Mouse (Mus musculus) MEL-GATA-1-ER (cell line): Measurements from ENCODE around the gene Htr2c.

Experiments used
- DNase-seq: peaks from one replicate; pipeline ENCODE4 v3.0.0-alpha.2; 2012; ENCODE audit warnings: low read depth; ENCODE audit errors: extremely low read depth

The Htr2c gene

DNA sequence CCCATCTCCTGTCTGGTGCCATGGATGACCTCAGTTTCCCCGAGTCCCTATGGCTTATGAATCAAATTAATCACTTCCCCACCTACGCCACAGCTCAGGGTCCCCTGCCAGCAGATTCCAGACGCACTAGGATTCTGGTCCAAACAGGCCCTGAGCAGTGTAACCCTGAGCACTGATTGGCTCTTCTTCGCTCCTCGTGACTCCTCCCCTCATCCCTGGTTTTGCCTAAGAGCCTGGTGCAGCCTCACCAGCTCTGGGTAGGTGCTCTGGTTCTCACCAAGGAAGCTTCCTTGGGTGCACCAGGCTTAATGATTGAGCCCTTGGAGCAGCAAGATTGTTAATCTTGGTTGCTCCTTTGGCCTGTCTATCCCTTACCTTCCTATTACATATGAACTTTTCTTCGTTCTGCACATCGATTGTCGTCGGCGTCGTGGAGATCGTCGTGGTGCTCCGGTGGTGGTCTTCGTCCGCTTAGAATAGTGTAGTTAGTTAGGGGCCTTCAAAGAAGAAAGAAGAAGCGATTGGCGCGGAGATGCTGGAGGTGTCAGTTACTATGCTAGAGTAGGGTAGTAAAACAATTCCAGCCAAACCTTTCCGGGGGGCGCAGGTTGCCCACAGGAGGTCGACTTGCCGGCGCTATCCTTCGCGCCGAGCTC, at the start of gene Htr2c:
Gene Htr2c, plus strand, starts transcription at position 256 of the 656 bp plus-strand sequence.
- DNase-seq: no peak

DNA sequence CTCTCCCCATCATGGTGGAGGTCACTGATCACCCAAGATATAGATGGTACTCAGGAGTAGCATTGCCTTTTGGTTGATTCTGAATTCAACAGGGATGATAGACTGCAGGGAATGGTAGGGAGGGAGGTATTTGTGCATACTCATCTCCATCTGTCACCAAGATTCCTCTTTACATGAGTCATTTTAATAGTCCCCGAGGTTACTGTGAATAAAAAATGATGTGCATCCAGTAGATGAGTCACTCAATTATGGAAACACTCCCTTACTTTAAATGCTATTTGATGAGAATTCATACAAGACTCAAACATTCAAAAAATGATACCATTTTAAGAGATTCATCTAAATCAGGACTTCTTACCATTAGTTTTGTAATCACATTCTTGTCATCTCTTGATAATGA, 34.1 kb upstream of the Htr2c start:
- DNase-seq: no peak

DNA sequence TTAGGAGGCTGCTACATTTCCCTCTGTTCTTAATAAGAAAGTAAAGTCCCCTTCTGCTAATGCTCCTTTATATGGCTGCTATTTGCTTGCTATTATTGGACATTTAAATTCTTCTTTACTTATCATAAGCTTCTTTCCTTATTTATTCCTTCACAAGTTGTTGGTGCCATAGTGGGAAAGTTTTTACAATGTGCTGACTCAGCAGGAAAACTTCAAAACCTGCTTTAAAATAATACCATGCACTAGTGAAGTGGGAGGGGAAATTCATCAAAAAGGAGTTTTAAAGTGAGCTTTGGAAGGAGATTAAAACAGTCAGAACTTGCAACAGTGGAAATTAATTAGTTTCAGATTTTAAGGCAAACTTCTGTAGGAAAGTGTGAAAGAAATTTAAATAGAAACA, 26.0 kb upstream of the Htr2c start:
- DNase-seq: no peak

DNA sequence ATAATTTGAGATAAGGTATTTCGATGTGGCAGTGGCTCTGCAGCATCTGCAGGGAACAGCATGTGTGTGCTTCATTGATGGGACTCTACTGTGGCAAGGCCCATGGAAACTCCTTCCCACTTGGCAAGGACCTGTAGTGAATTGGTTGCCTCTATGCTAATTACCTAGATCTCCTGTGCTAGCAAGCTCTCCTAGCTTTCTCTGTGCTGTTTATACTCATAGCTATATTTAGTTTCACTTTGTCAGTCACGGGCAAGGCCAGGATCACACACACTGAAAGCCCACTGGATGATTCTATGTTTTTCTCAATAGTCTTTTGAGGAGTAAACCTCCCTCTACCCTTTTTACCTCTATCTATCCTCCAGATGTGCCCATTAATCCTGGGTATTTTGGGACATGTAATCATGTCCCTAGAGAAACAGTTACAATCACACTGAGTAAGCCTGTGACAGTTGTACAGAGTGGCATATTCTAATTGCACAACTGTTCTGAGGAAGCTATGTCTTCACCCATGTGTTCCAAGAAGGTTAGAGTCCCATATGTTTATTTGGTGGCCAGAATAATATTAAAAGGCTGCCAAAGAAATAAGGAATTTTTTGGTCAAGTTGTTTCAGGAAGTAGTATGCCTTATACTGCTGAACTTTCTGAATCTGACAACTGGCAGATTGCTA, 16.0 kb upstream of the Htr2c start:
- peak; percentile 39 for DNase-seq

DNA sequence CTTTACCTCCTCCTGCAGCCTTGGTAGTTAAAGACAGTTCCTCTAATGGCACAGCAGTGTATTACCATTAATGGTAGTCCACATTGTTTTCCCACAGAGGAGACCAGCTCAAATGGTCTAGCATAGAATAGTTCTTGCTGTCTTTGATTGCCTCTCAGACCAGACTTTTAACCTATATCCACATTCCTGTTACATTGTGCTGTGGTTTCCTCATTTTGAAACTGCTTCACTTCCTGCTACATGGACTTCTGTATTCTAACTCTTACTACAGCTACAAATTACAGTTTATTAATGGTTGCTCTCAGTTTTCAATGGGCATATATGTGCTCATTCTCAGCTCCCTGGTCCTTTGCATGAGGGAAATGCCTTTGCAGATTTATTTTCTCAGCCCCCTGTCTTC, 15.3 kb upstream of the Htr2c start:
- peak; percentile 6 for DNase-seq

DNA sequence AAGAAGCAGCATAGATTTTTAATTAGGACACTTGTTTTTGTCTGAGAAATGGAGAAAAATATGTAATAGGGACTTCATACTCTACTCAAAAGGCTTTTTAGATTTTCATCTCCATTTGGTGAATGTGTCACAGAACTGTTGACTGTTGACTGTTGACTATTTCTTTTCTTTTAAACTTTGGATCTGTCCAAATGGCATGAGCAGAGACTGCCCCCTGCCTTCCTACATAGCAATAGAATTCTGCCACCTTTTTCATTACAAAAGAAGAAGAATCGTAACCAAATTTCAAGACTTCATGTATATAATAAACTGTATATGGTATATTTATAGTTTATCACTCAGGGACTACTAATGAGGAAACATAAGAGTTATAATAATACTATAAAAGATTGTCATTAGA, 3.7 kb upstream of the Htr2c start:
- DNase-seq: no peak

DNA sequence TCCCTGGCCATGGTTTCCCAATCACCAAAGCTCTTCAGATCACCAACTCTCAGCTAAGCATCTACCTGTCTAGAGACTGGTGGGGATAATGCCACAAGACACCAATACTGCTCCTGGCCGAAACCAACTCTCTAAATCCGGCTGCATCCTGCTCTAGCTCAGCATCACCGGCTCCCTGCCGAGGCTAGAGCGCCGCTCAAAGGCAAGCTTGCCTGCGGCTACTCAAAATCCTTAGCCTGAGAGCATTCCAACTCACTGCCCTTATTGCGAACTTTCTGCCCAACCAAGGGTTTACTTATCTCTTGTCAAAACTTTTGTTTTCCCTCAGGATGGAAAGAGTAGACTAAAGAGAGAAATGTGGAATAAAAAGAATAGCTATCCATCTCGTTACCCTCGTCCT, 2.4 kb upstream of the Htr2c start:
- no peak for DNase-seq

DNA sequence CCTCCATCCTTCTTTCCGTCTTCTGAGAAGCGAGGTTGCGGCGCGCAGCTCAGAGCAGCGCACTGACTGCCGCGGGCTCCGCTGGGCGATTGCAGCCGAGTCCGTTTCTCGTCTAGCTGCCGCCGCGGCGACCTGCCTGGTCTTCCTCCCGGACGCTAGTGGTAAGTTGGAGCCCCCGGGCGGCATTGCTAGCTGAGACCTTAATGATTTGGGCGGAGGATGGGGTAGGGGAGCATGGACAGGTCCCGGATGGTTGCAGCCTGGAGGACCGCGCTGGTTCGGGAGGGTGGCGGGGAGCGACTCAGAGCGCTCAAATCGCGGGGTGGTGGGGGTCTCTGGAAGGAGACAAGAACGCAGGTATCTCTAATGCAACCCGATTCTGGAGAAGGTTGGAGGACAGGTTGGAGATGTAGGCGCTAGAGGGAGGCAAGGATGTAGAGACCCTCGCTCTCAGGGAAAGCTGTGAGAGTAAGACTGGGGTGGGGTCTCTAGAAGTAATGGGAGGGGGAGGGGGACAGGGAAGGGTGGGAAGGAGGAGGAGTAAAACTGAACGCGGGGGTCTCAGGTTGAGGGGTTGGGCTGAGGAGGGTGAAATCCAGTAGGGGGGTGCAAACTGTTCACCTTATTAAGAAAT, 718 bp downstream of the Htr2c start:
- DNase-seq: no peak

DNA sequence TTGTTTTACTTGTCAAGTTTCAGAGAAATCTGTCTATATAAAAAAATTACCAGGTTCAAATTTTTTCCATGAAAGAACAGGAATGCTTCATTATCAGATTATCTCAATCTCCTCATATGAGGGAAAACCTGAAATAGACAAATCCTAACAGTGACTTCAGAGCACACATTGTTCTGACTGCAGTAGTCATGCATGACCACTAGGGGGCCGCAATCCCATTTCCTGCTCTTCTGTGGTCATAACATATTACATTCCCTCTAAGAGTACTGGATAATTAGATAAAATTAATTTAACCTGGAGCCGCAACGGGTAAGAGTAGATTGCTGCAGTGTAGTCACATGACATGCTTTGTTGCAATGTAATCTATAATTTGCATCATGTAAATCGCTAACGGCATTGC, 17.6 kb downstream of the Htr2c start:
- DNase-seq: no peak

DNA sequence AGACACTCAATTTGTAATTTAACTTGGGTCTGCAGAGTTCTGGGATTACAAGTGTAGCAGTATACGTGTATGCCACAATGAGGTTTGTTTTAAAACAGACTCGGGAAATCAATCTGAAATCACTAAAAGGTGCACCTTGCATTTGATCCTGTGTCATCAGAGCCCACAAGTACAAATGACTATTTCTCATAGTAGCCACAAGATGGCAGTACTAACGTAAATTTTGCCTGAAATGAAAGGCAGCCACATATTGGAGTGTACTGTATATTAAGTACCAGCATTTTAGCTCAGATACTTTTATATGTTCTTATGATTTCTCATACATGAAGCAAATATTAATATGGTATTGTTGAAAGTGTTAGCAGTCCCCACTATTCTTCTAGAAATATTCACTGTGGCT, 93.4 kb downstream of the Htr2c start:
- peak; percentile 26 for DNase-seq

DNA sequence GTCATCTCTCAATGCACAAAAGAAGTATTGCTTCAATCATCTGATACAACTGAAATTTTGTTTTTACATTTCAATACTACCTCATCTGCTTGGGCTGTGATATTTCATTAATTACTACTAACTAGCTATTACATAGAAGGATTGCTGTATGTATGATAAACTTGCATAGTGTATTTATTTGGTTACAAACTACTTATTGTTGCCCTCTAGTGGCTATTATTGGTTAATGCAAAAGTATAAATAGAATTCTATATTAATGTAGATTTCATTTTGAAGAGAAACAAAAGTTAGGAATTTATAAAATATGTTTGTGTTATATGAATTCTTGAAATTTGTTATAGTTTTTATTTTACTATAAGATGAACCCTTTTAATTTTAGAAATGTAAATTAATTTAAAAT, 109.3 kb downstream of the Htr2c start:
- DNase-seq: peak; percentile 3

DNA sequence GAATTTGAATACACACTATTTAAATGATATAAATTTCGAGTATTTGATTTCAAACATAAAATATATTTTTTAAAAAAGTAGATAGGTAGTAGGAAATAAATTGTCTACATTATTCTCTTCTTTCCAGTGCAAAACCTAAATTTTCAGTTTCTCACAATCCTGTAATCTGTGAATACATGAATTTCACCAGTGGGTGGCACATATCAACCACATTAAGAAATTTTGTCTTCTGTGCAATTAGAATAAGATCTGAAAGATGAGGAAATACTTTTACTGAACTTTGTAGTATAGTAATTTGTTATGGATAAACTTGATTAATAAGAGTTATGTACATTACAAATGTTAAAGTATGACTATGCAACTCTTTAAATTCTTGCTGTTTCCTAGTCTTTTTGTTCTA, 156.8 kb downstream of the Htr2c start:
- DNase-seq: no peak

DNA sequence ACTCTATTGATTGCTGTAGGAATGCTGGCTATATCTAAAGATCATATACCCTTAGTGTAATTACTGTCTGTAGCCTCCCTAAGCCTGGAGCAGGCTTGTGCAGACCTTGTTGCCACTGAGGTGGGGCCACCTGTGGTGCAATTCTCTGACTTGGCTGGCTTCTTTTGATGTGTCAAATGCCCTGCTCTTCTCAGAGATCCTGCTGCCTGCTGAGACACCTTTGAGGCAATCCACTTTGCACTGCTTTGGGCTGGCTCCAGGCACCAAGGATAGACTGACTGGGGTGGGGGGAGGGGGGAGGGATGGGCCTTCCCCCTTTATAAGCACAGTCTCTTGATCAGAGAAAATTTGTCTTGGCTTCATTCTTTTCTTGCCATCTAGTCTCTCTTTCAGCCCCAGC, 252.9 kb downstream of the Htr2c start:
- DNase-seq: no peak

DNA sequence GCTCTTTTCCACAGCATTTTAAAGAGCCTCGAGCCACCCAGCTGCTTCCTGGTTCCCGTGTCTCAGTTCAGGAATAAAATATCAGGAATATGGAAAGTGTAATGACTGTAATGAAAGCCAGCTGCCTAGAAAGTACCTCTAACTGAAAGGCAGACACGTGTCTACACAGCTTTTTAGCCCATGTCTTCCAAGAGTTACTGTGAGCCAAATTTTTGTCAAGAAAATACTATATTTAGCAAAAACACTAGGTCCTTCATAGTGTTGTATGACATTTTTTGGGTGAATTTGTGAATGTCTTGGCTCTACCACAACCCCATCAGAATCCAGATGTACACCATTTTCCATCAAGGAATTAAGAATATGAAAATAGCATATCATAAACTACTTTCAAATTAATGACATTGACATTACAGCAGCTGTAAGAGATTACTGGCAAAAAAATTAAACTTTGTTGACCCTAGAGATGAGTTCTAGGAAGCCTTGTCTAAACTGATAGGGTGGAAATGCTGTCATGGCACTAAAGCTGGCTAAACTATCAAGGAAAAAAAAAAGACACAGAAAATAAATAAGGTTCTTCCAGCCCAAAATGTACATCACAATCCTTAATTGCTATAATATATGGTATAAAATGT, 255.2 kb downstream of the Htr2c start:
- DNase-seq: no peak

DNA sequence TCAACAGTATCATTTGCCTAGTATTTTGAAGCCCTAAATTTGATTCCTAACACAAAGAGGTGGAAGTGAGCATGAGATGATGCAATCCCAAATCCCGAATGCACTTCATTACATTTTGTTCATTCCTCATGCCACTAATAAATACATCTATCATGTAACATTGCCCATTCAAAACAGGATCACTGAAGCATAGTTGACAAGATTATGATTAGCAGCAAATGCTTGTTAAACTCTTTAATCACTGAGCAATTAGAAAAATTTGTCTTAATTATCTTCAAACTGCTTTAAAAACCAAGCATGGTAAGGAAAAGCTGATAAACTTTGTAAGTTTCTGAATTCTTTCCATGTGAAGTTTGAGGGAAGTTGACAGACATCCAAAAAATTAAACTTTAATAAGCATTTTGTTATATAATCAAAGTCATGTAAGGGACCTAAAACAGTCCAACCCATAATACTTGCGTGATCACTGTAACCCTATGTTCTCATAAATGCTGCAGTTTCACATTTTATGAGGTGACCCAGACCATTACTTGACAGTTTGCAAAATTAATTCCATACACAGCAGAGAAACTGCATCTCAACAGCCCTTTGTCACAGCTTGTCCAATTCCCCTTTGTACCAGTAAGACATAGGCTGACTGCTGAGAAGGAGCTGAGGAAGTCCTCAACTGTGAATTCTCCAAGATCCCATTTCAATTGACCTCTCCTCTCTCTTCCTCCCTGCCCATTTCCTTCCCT, 276.7 kb downstream of the Htr2c start:
- DNase-seq: no peak
